Mouse (Mus musculus) thymus, adult 18-20 months (tissue): ENCODE data around the gene Ccdc74a.
"Not testable (repeated sequence)": the region's sequence is repeated elsewhere in the genome, so short reads cannot be mapped to it uniquely, and the experiment has no call there.

Source experiments
- DNase-seq, 2 experiments: peaks; one replicate each; pipeline ENCODE4 v3.0.0; 2022; ENCODE audit warnings: mixed read lengths in 2 of 2

Ccdc74a gene

GRCm38 (mm10) chr16:17646310-17647114 is at the start of gene Ccdc74a:
Gene Ccdc74a (plus strand): TSS chr16:17646470.
- DNase-seq, result peak; percentile 62 to 66

DNA sequence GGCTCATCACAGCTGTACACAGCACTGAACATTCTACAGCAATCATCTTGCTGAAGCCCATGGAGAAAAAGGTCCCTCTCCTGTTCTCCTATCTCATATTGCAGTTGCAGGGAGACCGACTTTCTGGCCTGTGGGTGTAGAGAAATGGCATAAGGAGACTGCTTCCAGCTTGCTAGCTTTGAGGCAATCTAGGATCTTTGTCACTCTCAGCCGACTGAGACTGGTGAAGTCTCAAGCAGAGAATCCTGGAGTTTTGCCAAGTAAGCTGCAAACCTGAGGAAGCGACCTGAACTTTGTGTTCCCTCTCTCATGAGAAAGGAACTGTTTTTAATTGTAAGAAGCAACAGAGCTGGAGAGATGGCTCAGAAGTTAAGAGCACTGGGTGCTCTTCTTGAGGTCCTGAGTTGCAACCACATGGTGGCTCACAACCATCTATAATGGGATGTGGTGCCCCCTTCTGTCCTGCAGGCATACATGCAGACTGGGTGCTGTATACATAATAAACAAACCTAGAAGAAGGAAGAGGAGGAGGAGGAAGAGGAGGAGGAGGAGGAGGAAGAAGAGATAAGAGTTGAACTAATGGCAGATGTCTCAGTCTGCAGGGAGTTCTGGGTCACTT is 45.2 kb upstream of the Ccdc74a start:
- no peak for DNase-seq

DNA sequence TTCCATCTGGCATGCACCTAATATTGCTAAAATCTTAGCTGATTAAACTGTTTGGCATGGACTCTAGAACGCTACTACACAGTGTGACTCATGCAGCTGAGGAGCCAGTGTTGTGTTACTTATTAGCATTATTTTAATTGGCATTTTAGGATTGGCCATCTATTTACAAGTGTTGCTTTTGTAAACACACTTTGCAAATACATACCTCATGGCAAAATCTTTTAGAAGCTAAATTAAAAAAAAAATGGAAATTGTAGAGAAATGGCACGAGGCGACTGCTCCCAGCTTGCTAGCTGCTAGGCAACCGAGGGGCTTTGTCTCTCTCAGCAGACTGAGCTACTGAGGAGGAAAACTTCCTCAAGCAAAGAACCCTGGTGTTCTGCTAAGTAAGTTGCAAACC is 41.3 kb upstream of the Ccdc74a start:
- no peak for DNase-seq

DNA sequence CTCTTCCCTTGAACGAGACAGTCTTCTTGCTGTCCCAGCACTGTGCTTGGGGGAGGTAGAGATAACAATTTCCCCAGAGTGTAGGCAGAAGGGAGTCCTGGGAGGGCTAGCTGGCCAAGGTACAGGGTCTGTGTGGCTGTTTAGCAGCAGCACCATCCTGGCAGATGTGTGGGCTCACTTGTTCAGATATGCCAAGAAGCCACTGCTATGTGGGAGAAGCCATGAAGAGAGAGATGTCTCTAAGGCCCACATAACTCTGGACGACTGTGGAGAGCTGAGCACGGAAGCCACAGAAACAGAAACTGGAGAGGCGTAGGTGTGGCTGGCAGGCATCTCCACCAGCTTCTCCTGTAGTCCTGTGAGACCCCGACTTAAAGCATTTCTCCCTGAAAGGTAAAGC is 40.6 kb upstream of the Ccdc74a start:
- no peak for DNase-seq

DNA sequence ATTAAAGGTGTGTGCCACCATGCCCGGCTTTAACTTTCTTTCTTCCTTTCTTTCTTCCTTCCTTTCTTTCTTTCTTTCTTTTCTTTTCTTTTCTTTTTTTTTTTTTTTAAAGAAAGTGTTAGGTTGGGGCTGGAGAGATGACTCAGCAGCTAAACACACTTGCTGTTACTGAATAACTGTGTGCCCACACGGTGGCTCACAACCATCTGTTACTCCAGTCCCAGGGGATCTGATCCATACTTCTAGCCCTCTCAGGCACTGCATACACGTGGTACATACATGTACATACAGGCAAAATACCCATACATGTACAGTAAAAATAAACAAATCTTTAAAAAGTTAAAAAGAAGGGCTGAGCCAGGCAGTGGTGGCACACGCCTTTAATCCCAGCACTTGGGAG is 34.9 kb upstream of the Ccdc74a start:
- no peak for DNase-seq

DNA sequence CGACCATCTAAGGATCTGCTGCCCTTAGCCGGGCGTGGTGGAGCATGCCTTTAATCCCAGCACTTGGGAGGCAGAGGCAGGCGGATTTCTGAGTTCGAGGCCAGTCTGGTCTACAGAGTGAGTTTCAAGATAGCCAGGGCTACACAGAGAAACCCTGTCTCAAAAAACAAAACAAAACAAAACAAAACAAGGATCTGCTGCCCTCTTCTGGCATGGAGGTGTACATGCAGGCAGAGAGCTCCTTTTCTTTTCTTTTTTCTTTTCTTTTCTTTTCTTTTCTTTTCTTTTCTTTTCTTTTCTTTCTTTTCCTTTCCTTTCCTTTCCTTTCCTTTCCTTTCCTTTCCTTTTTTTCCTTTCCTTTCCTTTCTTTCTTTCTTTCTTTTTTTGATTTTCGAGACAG is 31.5 kb upstream of the Ccdc74a start:
- DNase-seq, result not testable (repeated sequence)

DNA sequence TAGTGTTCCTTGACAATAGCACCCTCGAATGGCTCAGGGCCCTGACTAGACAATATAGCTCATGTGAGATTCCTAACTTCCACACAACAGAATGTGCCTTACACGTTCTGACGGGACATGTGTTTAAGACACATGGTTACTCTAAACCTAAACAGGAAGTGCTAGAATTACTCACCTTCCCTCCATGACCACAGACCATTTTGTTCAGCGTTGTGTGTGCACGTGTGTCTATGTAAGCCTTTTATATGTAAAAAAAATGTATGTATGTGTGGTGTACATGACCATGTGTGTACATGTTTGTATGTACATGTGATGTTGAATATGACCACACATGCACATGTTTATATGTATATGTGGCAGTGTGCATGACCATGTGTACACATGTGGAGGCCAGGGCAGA is 30.1 kb upstream of the Ccdc74a start:
- DNase-seq, result no peak

DNA sequence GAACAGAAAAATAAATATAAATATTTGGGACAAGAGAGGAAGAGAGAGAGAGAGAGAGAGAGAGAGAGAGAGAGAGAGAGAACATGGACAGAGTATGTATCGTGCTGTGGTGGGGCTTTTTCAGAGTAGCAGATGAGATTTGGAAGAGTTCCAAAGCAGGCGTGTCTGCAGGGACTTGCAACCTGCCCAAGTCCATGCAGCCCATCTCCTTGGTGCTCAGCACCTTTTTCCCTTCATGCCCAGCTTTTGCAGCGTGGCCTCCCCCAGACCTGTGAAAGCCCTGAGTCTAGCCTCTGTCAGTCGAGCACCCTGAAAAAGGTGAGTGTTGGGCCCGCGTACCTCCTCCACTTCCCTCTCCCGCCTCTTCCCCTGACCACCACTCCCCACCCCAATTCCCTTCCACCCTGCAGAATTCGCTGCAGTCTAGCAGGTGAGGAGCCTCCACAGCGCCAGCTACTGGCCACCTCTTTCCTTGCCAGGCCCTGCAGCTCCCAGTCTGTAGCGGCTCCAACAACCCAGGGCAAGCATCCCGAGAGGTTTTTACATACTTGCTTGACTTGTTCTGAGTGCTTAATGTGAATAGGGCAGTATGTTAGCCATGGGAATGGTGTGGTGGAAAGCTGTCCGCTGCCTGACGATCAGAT is 28.2 kb upstream of the Ccdc74a start:
- DNase-seq, result peak; percentile 21 to 30

DNA sequence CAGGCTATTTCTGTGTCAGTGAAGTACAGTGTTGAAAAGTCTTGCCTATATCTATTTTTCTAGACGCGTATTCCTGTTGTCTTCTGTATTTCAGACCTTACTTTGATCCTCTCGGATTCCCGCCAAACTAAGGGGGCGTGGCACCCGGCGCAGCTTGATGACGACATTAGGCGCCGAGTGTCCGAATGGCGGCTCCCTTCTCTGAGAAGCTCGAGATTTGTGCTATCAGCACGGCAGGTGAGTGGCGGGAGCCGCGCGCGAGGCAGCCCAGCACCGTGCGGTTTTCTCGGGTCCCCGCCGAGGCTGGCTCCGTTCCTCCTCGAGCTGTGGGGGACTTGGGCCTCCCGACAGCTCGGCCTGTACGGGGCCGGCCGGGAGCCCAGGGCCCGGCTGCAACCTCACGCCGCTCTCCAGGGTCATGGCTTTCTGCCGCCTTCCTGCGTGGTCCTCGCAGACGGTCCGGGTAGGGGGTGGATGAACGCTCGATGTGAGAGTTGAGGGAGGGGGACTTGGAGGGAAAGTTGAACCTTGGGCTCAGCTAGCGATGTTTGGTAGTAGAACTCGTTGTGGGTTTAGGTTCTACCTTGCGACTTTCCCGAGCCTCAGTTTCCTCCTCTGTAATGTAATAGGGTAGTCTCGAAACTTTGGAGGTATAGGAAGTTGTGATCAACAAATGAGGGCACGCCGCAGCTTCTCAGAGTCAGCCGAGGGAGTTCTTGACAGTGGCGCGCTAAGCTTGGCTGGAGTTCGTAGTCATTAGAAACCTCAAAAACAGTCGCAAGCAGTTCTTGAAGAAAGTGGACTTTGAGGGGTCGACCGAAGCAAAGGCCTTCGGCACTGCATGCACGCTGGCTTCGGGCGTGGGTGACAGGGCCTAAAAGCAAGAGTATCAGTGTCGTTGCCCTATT is 26.8 kb upstream of the Ccdc74a start, which contains the start of gene Smpd4:
Gene Smpd4 (plus strand): TSS at position 157 of the 908 bp plus-strand sequence.
- DNase-seq, result peak; percentile 67 to 75

DNA sequence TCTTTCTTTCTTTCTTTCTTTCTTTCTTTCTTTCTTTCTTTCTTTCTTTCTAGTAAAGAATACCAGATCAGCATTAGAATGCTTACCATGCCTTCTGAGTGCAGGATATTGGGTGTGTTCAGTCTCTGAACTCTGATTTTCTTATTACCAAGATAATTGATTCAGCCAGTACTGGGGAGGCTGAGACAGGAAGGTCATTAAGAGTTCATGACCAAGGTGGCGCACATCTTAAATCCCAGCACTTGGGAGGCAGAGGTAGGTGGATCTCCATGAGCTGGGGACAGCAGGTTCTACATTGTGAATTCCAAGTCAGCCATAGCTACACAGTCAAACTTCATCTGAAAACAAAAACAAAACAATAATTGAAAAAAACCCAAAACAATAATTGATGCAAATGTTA is 24.3 kb upstream of the Ccdc74a start:
- no peak for DNase-seq

DNA sequence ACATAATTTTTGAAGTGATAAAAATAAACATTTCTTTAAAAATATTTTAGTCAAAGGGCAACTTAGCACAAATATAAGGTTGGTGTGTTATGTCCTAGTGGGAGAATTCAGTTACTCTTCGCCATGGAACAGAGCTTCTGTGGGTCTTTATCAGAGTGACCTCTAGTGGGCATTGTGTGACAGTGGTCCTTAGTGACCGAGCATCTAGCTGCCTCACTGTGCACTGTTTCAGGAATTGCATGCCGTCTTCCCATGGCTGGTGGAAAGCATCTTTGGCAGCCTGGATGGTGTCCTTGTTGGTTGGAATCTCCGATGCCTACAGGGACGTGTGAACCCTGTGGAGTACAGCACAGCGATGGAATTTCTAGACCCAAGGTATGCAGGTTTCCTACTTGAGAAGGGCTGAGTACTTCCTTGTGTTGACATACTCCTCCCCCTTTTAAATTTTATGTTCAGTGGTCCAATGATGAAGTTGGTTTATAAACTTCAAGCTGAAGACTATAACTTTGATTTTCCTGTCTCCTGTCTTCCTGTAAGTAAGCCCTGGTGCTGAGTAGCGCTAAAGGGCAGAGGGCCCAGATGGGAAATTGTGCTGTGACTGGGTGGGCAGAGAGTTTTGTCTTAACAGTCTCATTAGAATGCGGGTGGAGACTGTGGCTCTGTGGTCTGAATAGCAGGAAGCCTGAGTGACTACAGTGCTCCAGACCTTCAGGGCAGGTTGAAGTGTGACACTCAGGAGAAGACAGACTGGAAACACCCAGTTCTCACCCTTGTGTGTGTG is 20.6 kb upstream of the Ccdc74a start:
- no peak for DNase-seq

GRCm38 (mm10) chr16:17626269-17626555 is 20.1 kb upstream of the Ccdc74a start:
- DNase-seq, result no peak

DNA sequence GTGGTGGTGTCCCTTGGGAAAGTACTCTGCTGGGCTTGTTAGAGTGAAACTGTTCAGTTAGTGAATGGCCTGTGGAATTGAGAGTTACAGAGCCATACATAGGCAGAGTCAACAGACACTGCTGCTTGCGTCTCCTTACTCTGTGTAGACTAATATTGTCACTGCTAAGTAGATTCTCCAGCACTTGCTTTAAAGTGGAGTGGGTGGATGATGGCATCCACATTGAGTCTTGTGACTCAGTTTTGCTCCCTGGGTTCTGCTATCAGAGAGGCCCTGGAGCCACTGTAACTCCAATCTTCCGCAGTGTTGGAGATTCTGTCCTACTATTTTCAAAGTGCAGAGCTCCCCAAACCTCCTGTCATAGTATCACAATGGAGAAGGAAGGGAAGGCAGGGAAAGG is 13.7 kb upstream of the Ccdc74a start:
- no peak for DNase-seq

GRCm38 (mm10) chr16:17633481-17634181 is 12.6 kb upstream of the Ccdc74a start:
- no peak for DNase-seq

DNA sequence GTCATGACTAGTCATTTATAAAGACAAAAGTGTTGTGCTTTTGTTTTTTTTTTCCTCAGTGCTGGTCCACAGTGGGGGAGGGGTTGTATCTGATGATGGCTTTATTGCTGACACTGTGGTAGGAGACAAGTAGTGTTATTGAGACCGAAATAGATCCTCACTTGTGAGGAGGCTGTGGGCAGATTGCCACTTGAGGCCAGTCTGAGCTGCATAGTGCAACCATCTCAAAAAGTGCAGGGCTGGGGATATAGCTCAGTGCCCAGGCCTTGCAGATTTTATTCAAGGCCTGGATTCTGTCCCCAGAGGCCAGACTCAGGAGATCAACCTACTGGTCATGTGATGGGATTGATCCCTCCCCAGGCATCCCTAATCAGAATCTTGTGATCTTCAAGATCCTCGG is 9.4 kb upstream of the Ccdc74a start:
- no peak for DNase-seq

DNA sequence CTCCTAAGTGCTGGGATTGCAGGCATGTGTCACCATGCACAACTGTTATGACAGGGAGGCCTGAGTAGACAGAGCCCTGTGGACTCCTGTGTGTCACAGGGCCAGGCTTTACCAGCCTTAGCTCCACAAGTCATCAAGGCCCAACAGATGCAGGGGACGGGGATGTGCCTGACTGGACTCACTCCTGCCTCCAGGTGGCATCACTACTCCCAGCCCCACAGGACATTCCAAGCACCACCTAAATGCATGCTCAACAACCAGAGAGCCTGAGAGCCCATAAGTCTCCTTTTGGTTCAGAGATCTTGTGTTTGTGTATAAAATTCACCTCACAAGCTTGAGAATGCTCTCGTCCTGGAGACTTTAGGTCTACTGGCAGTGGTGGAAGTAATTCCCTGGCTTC is 8.7 kb upstream of the Ccdc74a start:
- no peak for DNase-seq

DNA sequence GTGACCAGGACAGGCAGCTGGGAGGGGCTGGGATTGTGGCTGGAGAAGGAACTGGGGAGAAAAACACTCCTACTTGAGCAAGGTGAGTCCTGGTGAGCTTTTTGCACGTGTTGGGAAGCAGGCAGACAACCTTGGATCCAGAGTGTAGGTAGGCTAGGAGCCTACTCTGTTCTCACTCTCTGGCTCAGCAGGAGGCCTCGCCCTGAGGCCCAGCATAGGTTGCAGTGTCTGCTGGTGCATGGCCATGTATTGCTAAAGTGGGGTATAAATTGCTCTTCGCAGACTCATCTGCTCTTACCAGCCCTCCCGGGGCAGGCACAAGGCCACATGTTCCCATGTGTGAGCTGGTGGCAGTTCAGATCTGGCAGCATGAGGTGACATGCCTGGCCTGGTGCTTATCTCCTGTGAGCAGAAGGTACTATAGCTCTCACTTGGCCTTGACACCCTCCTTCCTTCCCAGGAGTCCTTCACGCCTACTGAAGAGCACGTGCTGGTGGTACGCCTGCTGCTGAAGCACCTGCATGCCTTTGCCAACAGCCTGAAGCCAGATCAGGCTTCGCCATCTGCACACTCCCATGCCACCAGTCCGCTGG is 8.1 kb upstream of the Ccdc74a start:
- DNase-seq, result no peak

GRCm38 (mm10) chr16:17639081-17639480 is 7.2 kb upstream of the Ccdc74a start:
- DNase-seq, result no peak

DNA sequence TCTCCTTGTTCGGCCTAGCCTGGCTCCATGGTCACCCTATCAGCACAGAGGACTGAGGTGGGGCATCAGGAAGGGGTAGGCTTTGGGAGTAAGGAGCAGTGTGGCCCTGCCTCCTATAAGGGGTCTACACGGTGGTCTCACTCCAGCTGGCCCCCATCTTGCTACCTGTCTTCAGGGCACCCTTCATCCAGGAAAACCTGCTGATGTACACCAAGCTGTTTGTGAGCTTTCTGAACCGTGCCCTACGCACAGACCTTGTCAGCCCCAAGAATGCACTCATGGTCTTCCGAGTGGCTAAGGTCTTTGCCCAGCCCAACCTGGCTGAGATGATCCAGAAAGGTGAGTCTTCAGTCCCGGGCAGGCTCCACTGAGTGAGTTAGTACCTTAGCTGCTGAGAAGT is 6.3 kb upstream of the Ccdc74a start:
- no peak for DNase-seq

- no peak for DNase-seq
These were observed 5.6 kb upstream of the Ccdc74a start for GRCm38 (mm10) chr16:17640706-17641105.

- DNase-seq, result no peak
These were observed 5.0 kb upstream of the Ccdc74a start for GRCm38 (mm10) chr16:17641301-17641700.
